Mouse (Mus musculus) heart, embryonic 13.5 days (tissue): ENCODE data around the gene Cdc14b. TPM values are rescaled to one million over a fixed set of nuclear protein-coding genes. Genes with fewer than 3 reads are reported as not detected.
A peak's percentile ranks its signal among the peaks of the same experiment; 100 is the strongest.

Experiments
- ATAC-seq: fragments of 200-750 bp; cut with Nextera tagmentation; 2 replicates; pipeline ENCODE4 v1.8.0; 2017; ENCODE audit warnings: moderate TSS enrichment; ENCODE audit not compliant: insufficient number of reproducible peaks, low FRiP score, low TSS enrichment; ENCODE audit errors: extremely low read depth
- H3K27ac ChIP-seq: fragments of 300-500 bp; sonication (generic); replicated peaks from 2 replicates; pipeline ENCODE4 v1.5.1; 2015; ENCODE audit warnings: moderate library complexity, mild to moderate bottlenecking, inconsistent platforms
- H3K27me3 ChIP-seq: fragments of 300-500 bp; sonication (generic); replicated peaks from 2 replicates; pipeline ENCODE4 v1.6.1; 2015; ENCODE audit warnings: mild to moderate bottlenecking, inconsistent platforms
- H3K36me3 ChIP-seq: fragments of 300-500 bp; sonication (generic); 2 replicates; pipeline ENCODE4 v1.6.1; 2015; ENCODE audit warnings: mild to moderate bottlenecking, inconsistent platforms
- H3K4me1 ChIP-seq: fragments of 300-500 bp; sonication (generic); 2 replicates; pipeline ENCODE4 v1.6.1; 2015; ENCODE audit warnings: inconsistent platforms
- H3K4me2 ChIP-seq: fragments of 300-500 bp; sonication (generic); 2 replicates; pipeline ENCODE4 v1.6.1; 2015; ENCODE audit warnings: inconsistent platforms, mild to moderate bottlenecking, moderate library complexity
- H3K4me3 ChIP-seq: fragments of 300-500 bp; sonication (generic); 2 replicates; pipeline ENCODE4 v1.5.1; 2015; ENCODE audit warnings: moderate library complexity, mild to moderate bottlenecking, inconsistent platforms
- H3K9ac ChIP-seq: fragments of 300-500 bp; sonication (generic); 2 replicates; pipeline ENCODE4 v1.6.1; 2015; ENCODE audit warnings: inconsistent platforms, mild to moderate bottlenecking, moderate library complexity
- H3K9me3 ChIP-seq: fragments of 300-500 bp; sonication (generic); 2 replicates; pipeline ENCODE4 v1.6.1; 2016; ENCODE audit warnings: inconsistent platforms
- WGBS: fragments of 180-500 bp; shearing (Covaris S2); methylation state at CpG from one replicate; pipeline ENCODE4 v1.1.7; 2015; ENCODE audit warnings: mixed read lengths; 5-methylcytosine and 5-hydroxymethylcytosine counted together
- polyA plus RNA-seq: library from polyadenylated mRNA; unstranded; fragments of >200 nt; fragmentation: Nextera tagmentation; extraction: Ambion mirVana; gene quantifications from 2 replicates; pipeline ENCODE4 v1.2.1, GENCODE M21; 2015

Gene Cdc14b
- polyA plus RNA-seq, 1 experiment from 2014 or later = 17.4 TPM

GRCm38 (mm10) chr13:64235062-64235715 lies 39.9 kb downstream of the Cdc14b start:
- no peaks in the 10 kb centered on the region for H3K27me3 ChIP-seq
- no peaks in the 10 kb centered on the region for H3K9me3 ChIP-seq
- 40% methylated on average over 4 of the region's 4 CpGs for WGBS
- no peak overlapping the region for H3K4me2 ChIP-seq
- H3K4me1 ChIP-seq = peaks cover 53% of the 10 kb centered on the region
- ATAC-seq = no peak
- no peak overlapping the region for H3K4me3 ChIP-seq
- no peaks in the 10 kb centered on the region for H3K36me3 ChIP-seq
- H3K9ac ChIP-seq = no peak overlapping the region
- peak overlapping the region; percentile 42 for H3K27ac ChIP-seq

DNA sequence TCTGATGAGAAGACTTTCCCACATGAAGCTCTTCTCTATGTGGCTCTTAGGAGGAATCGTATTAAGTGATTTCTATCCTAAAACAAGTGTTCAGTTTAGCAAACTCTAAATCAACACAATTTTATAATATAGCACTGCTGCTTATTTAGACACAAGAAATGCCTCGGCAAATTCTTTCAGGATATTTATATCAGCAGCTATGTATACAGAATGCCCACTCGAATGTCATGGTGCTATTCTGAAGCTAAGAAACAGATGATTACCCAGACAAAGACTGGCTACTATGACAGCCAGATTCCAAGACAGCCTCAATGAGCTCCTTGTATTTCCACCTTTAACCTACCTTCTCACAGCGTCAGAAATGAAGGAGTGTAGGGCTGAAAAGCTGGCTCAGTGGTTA lies 42.0 kb downstream of the Cdc14b start:
- ATAC-seq = no peak
- Histone ChIP-seq H3K27ac (no peak overlapping the region), H3K4me2 (no peak overlapping the region), H3K9me3 (no peaks in the 10 kb centered on the region), H3K4me3 (no peak overlapping the region), H3K27me3 (no peaks in the 10 kb centered on the region), H3K4me1 (peaks cover 41% of the 10 kb centered on the region), H3K36me3 (no peaks in the 10 kb centered on the region), H3K9ac (no peak overlapping the region)
- 68% methylated on average over 4 of the region's 4 CpGs for WGBS

DNA sequence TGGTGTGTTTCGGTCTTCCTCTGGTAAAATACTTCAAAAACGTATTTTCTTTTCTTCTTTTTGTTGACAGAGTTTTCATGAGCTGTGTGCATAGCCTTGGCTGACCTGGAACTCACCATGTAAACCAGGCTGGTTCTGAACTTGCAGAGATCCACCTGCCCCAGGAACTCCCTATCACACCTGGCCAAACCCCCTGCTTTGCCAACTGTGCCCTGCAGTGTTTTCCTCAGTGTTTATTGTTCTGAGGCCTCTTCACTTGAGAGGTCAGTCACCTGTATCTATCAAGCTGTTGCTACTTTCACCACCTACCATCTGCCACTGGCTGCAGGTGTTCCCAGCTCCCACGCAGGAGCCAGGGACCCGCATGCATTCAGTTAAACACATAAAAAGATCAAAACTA lies 48.4 kb downstream of the Cdc14b start:
- Histone ChIP-seq H3K4me1 (peaks cover 7% of the 10 kb centered on the region), H3K9me3 (no peaks in the 10 kb centered on the region), H3K9ac (no peak overlapping the region), H3K27me3 (no peaks in the 10 kb centered on the region), H3K36me3 (peaks cover 5% of the 10 kb centered on the region; the same call in 1 of the 2 replicates), H3K4me3 (no peak overlapping the region), H3K27ac (no peak overlapping the region), H3K4me2 (no peak overlapping the region)
- no peak for ATAC-seq
- WGBS = 92% methylated on average over 4 of the region's 4 CpGs

GRCm38 (mm10) chr13:64225738-64226137 lies 49.4 kb downstream of the Cdc14b start:
- no peak overlapping the region for H3K27ac ChIP-seq
- 57% methylated on average over 3 of the region's 3 CpGs for WGBS
- peaks cover 5% of the 10 kb centered on the region; the same call in 1 of the 2 replicates for H3K36me3 ChIP-seq
- H3K4me1 ChIP-seq = peaks cover 7% of the 10 kb centered on the region
- H3K4me3 ChIP-seq = no peak overlapping the region
- no peak for ATAC-seq
- H3K27me3 ChIP-seq = no peaks in the 10 kb centered on the region
- H3K9me3 ChIP-seq = no peaks in the 10 kb centered on the region
- H3K4me2 ChIP-seq = no peak overlapping the region
- no peak overlapping the region for H3K9ac ChIP-seq

DNA sequence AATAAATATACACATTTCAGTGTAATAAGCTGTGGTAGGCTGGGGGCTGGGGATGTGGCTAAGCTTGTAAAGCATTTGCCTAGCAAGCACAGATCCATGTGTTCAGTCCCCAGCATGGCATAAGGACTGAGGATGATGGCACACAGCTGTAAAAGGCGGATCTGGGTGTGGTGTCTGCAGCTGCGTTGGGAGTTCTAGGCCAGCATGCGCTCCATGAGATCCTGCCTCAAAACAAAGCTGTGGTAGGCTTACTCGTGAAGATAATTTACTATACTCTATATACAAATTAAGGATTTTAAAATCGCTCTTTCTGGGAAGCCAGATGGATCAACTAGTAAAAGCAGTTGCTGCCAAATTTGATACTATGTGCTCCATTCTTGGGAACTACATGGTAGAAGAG lies 60.2 kb downstream of the Cdc14b start:
- 90% methylated on average over 5 of the region's 5 CpGs for WGBS

DNA sequence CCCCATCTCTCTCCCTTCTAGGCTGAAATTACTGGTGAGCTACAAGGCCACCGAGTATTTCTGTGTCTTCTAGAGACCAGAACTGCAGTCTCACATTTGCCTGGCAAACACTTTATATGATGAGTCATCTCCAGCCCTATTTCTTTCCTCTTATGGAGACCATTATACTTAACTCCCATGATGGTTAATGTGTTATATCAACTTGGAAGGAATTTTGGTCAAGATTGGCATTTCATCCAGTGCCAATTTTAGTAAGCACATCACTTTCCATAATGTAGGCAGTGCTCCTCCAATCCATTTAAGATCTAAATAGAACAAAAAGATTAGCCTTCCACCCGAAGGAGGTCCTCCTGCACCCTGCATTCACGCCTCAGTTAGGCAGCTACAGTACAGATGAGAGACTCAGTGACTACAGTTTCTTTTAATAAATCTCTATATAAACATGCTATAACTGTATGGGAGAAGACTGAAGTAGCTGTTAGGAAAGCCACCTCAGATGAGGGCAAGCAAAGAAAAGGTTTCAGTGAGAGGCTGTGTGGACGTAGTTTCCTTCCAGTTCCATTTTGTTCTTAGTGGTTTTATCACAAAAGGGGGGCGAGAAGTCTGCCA lies 63.0 kb downstream of the Cdc14b start:
- Histone ChIP-seq H3K36me3 (peaks cover 56% of the 10 kb centered on the region), H3K9ac (no peak overlapping the region), H3K9me3 (no peaks in the 10 kb centered on the region), H3K27ac (no peak overlapping the region), H3K4me1 (peaks cover 7% of the 10 kb centered on the region; the same call in 1 of the 2 replicates), H3K27me3 (no peaks in the 10 kb centered on the region), H3K4me2 (no peak overlapping the region), H3K4me3 (no peak overlapping the region)
- 77% methylated on average over 5 of the region's 5 CpGs for WGBS
- ATAC-seq = no peak

More for the DNA sequence above, 60.2 kb downstream of the Cdc14b start:
- Histone ChIP-seq H3K9me3 (no peaks in the 10 kb centered on the region), H3K4me2 (no peak overlapping the region), H3K27me3 (no peaks in the 10 kb centered on the region), H3K36me3 (peaks cover 53% of the 10 kb centered on the region), H3K4me3 (no peak overlapping the region), H3K27ac (no peak overlapping the region), H3K9ac (no peak overlapping the region), H3K4me1 (peaks cover 7% of the 10 kb centered on the region; the same call in 1 of the 2 replicates)
- no peak for ATAC-seq

GRCm38 (mm10) chr13:64208146-64208545 lies 66.9 kb downstream of the Cdc14b start:
- 85% methylated on average over 6 of the region's 6 CpGs for WGBS
- H3K9me3 ChIP-seq = no peaks in the 10 kb centered on the region
- H3K4me1 ChIP-seq = peaks cover 7% of the 10 kb centered on the region
- peaks cover 36% of the 10 kb centered on the region for H3K36me3 ChIP-seq
- no peak for ATAC-seq
- no peak overlapping the region for H3K4me2 ChIP-seq
- no peaks in the 10 kb centered on the region for H3K27me3 ChIP-seq
- H3K9ac ChIP-seq = no peak overlapping the region
- H3K27ac ChIP-seq = no peak overlapping the region
- no peak overlapping the region for H3K4me3 ChIP-seq

DNA sequence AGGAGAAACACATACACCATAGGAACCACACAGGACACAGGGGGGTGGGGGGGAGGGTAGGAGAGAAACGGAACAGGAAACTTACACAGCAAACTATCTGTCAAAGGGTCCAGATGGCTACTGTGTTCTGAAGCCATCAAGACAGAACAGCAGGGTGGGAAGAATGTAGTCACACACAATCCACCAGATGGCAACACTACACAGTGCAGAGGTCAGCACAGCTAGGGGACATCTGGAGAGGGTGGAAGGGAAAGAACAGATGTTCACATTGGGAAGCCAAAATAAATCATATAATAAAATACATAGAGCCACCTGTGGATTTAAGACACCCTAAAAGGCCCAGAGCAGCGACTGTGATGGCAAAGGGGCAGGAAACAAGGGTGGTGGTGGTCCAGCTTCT lies 69.9 kb downstream of the Cdc14b start:
- peaks cover 7% of the 10 kb centered on the region for H3K4me1 ChIP-seq
- peaks cover 32% of the 10 kb centered on the region for H3K36me3 ChIP-seq
- H3K4me2 ChIP-seq = no peak overlapping the region
- H3K4me3 ChIP-seq = no peak overlapping the region
- H3K27me3 ChIP-seq = no peaks in the 10 kb centered on the region
- no peak overlapping the region for H3K27ac ChIP-seq
- no peak overlapping the region for H3K9ac ChIP-seq
- no peaks in the 10 kb centered on the region for H3K9me3 ChIP-seq
- WGBS = 49% methylated on average over 2 of the region's 2 CpGs
- no peak for ATAC-seq

GRCm38 (mm10) chr13:64204726-64205125 lies 70.4 kb downstream of the Cdc14b start:
- Histone ChIP-seq H3K4me1 (peaks cover 7% of the 10 kb centered on the region), H3K36me3 (peaks cover 28% of the 10 kb centered on the region), H3K9ac (no peak overlapping the region), H3K9me3 (no peaks in the 10 kb centered on the region), H3K4me2 (no peak overlapping the region), H3K4me3 (no peak overlapping the region), H3K27me3 (no peaks in the 10 kb centered on the region), H3K27ac (no peak overlapping the region)
- WGBS = 56% methylated on average over 2 of the region's 2 CpGs
- no peak for ATAC-seq

DNA sequence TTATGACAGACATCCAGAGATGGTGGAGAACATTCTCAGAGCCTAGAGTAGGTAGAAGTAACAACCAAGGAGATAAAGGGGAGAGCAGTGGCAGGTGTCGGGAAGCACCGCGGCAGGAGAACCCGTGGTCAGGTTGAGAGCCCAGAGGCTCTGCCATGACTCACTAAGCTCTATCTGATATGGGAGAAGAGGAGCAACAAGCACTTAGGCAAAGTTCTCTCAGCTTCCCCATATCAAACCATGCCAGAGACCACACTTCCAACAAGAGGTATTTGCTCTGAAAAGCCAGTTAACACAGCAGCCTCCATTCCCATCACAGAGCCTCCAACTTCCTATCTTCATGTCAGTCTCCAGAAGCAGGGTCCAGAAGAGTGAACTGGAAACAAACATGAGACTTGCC lies 74.2 kb downstream of the Cdc14b start:
- ATAC-seq = no peak

GRCm38 (mm10) chr13:64198310-64198709 lies 76.8 kb downstream of the Cdc14b start:
- Histone ChIP-seq H3K4me1 (no peaks in the 10 kb centered on the region), H3K4me2 (no peak overlapping the region), H3K27ac (no peak overlapping the region), H3K36me3 (peaks cover 44% of the 10 kb centered on the region), H3K27me3 (no peaks in the 10 kb centered on the region), H3K9ac (no peak overlapping the region), H3K9me3 (no peaks in the 10 kb centered on the region), H3K4me3 (no peak overlapping the region)
- 91% methylated on average over 4 of the region's 4 CpGs for WGBS
- ATAC-seq = no peak

More for the DNA sequence above, 74.2 kb downstream of the Cdc14b start:
- Histone ChIP-seq H3K9ac (no peak overlapping the region), H3K4me3 (no peak overlapping the region), H3K9me3 (no peaks in the 10 kb centered on the region), H3K4me1 (peaks cover 7% of the 10 kb centered on the region), H3K36me3 (peaks cover 37% of the 10 kb centered on the region), H3K27ac (no peak overlapping the region), H3K27me3 (no peaks in the 10 kb centered on the region), H3K4me2 (no peak overlapping the region)
- WGBS = 68% methylated on average over 4 of the region's 4 CpGs

DNA sequence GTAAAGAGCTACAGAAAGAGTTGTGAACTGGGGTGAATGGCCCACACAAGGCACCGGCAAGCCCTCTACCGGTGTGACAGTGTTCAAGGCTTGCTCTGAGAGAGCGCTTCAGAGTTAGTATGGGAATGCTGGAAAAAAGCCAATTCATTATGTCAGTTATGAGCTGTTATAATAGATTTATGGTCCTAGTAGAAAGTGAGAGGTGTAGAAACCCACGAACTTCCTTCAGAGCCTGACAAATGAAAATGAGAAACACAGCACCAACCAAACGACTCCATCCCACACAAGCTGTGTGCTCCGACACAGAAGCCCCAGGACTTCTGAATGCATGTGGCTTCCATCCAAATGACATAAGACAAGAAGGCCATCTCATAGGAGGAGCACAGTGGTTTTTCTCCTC lies 77.2 kb downstream of the Cdc14b start:
- WGBS = 86% methylated on average over 6 of the region's 6 CpGs

More for the DNA sequence above, 77.2 kb downstream of the Cdc14b start:
- Histone ChIP-seq H3K36me3 (peaks cover 44% of the 10 kb centered on the region), H3K4me2 (no peak overlapping the region), H3K27ac (no peak overlapping the region), H3K9ac (no peak overlapping the region), H3K4me1 (no peaks in the 10 kb centered on the region), H3K27me3 (no peaks in the 10 kb centered on the region), H3K9me3 (no peaks in the 10 kb centered on the region), H3K4me3 (no peak overlapping the region)
- no peak for ATAC-seq
